Mouse (Mus musculus) midbrain, embryonic 15.5 days (tissue): ENCODE measurements around the gene Prkar1b. TPM values are rescaled to one million over a fixed set of nuclear protein-coding genes. Genes with fewer than 3 reads are reported as not detected.
A peak's percentile ranks its signal among the peaks of the same experiment; 100 is the strongest.

Experiments used
- ATAC-seq: fragments of 200-750 bp; cut with Nextera tagmentation; replicated peaks from 2 replicates; pipeline ENCODE4 v1.8.0; 2017; ENCODE audit warnings: moderate TSS enrichment
- H3K27ac ChIP-seq: fragments of 300-500 bp; sonication (generic); 2 replicates; pipeline ENCODE4 v1.5.1; 2015; ENCODE audit warnings: mild to moderate bottlenecking, inconsistent platforms
- H3K27me3 ChIP-seq: fragments of 300-500 bp; sonication (generic); replicated peaks from 2 replicates; pipeline ENCODE4 v1.6.1; 2015; ENCODE audit warnings: inconsistent platforms
- H3K36me3 ChIP-seq: fragments of 300-500 bp; sonication (generic); replicated peaks from 2 replicates; pipeline ENCODE4 v1.6.1; 2015; ENCODE audit warnings: inconsistent platforms
- H3K4me1 ChIP-seq: fragments of 300-500 bp; sonication (generic); 2 replicates; pipeline ENCODE4 v1.6.1; 2015; ENCODE audit warnings: inconsistent platforms
- H3K4me2 ChIP-seq: fragments of 300-500 bp; sonication (generic); 2 replicates; pipeline ENCODE4 v1.6.1; 2015; ENCODE audit warnings: inconsistent platforms, mild to moderate bottlenecking, moderate library complexity
- H3K4me3 ChIP-seq: fragments of 300-500 bp; sonication (generic); 2 replicates; pipeline ENCODE4 v1.5.1; 2015; ENCODE audit warnings: mild to moderate bottlenecking, inconsistent platforms
- H3K9ac ChIP-seq: fragments of 300-500 bp; sonication (generic); 2 replicates; pipeline ENCODE4 v1.6.1; 2015; ENCODE audit warnings: mild to moderate bottlenecking, inconsistent platforms
- H3K9me3 ChIP-seq: fragments of 300-500 bp; sonication (generic); 2 replicates; pipeline ENCODE4 v1.6.1; 2016; ENCODE audit warnings: inconsistent platforms
- WGBS: fragments of 180-500 bp; shearing (Covaris S2); methylation state at CpG from one replicate; pipeline ENCODE4 v1.1.7; 2015; ENCODE audit warnings: mixed read lengths; 5-methylcytosine and 5-hydroxymethylcytosine counted together
- polyA plus RNA-seq: library from polyadenylated mRNA; unstranded; fragments of >200 nt; fragmentation: Nextera tagmentation; extraction: Ambion mirVana; gene quantifications from 2 replicates; pipeline ENCODE4 v1.2.1, GENCODE M21; 2015

Gene Prkar1b
- polyA plus RNA-seq, 1 experiment from 2014 or later = 316 TPM

DNA sequence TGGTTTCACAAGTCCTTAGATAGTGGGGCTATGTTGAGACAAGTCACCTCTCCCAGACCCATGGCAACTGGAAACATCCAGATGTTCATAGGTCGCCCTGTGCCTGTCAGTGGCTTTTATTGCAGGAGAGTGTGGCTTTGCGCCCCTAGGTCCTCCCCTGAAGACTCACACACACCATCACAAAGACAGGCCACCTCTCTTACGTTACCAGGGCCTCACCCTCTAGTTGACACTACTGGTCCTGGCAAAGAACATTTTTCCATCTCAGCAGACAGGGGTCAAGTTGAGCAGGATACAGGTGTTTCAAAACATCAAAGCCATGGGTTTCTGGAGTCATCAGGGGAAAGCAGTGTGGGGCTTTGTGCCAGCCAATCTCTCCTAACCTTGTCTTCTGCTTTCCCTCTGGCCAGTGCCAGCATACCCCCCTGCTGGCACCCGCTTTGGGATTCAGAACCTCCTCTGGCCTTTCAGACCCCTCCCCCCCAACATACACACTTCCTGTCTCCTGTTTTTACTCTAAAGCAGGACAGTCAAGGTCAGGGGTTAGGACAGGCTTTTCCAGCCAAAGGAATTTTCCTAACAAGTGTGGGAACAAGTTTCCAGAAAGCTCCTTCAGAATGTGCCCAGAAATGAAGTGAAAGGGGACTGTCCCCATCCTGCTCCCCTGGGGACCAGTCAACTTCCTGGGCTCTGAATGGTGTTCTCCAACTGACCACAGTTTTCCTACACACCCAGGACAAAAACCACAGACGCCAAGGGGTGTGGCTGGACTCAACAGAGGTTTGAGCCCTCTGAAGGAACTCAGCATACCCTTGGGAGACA, 31.5 kb downstream of the Prkar1b start:
- WGBS = 76% methylated on average over 5 of the region's 5 CpGs
- 0 out of 2 replicates have a peak, but pooled peaks cover 4% of the 10 kb centered on the region for H3K4me1 ChIP-seq
- H3K27ac ChIP-seq = no peak overlapping the region
- H3K27me3 ChIP-seq = no peaks in the 10 kb centered on the region
- ATAC-seq = no peak
- H3K9me3 ChIP-seq = no peaks in the 10 kb centered on the region
- no peak overlapping the region for H3K9ac ChIP-seq
- no peak overlapping the region for H3K4me3 ChIP-seq
- peaks cover 10% of the 10 kb centered on the region; the same call in 1 of the 2 replicates for H3K36me3 ChIP-seq
- H3K4me2 ChIP-seq = no peak overlapping the region

DNA sequence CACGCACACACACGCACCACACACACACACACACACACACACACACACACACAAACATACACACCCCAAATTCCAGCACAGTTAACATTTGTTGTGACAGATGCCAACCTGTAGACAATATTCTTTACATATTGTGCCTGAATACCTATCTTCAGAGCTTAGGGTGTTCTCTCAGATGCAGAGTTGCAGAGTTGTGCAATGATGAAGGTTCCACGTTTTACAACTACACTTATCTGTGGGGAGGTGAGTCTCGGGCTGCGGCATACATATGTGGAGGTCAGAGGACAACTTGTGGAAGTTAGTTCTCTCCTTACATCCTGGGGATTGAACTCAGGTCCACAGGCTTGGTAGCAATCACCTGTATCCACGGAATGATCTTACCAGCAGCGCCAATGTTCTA, 34.3 kb downstream of the Prkar1b start:
- ATAC-seq = no peak

DNA sequence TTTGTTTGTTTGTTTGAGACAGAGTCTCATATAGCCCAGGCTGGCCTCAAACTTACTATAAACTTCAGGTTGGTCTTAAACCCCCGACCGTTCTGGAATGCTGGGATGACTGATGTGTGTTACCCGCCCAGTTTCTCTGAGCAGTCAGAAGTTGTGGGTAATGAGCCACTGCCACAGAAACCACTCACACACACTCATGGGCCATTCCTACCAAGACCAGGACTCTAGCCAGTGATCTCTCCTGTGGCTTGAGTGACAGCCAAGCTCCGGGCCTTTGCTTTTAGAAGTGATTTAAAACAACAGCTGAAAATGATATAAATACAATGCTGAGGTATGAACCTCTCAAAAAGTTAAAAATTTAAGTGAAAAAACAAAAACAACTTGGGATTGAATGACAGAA, 34.9 kb downstream of the Prkar1b start:
- H3K9me3 ChIP-seq = no peaks in the 10 kb centered on the region
- H3K4me2 ChIP-seq = no peak overlapping the region
- H3K4me1 ChIP-seq = 0 out of 2 replicates have a peak, but pooled peaks cover 7% of the 10 kb centered on the region
- ATAC-seq = no peak
- H3K27ac ChIP-seq = no peak overlapping the region
- no peaks in the 10 kb centered on the region for H3K27me3 ChIP-seq
- 0 out of 2 replicates have a peak, but pooled peaks cover 5% of the 10 kb centered on the region for H3K36me3 ChIP-seq
- no peak overlapping the region for H3K9ac ChIP-seq
- 85% methylated on average over 4 of the region's 4 CpGs for WGBS
- no peak overlapping the region for H3K4me3 ChIP-seq

More for the DNA sequence above, 34.3 kb downstream of the Prkar1b start:
- H3K36me3 ChIP-seq = 0 out of 2 replicates have a peak, but pooled peaks cover 5% of the 10 kb centered on the region
- WGBS = 94% methylated on average over 7 of the region's 7 CpGs
- no peak overlapping the region for H3K4me3 ChIP-seq
- no peak overlapping the region for H3K27ac ChIP-seq
- 0 out of 2 replicates have a peak, but pooled peaks cover 7% of the 10 kb centered on the region for H3K4me1 ChIP-seq
- no peak overlapping the region for H3K4me2 ChIP-seq
- H3K9ac ChIP-seq = no peak overlapping the region
- no peaks in the 10 kb centered on the region for H3K27me3 ChIP-seq
- H3K9me3 ChIP-seq = no peaks in the 10 kb centered on the region

DNA sequence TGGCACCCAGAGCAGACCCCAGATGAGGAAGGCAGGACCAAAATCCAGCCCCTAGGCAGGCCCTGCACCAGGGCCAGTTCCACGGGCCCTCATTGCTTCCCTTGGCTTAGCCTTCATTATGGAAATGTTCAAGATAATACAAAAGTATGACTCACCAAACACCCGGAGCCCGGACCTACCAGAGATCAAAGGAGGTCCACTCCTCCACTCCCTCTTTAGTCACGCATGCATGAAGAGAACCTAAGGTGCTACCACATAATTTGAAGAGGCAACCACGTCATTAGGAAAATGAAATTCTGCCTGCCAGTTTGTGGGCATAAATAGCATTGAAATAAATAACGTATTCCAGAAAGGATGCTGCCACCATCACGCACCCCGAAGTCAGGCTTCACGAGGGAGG, 37.4 kb downstream of the Prkar1b start:
- Histone ChIP-seq H3K27me3 (no peaks in the 10 kb centered on the region), H3K9me3 (no peaks in the 10 kb centered on the region), H3K4me2 (no peak overlapping the region), H3K36me3 (peaks cover 12% of the 10 kb centered on the region; the same call in 1 of the 2 replicates), H3K9ac (no peak overlapping the region), H3K4me3 (no peak overlapping the region), H3K4me1 (0 out of 2 replicates have a peak, but pooled peaks cover 7% of the 10 kb centered on the region), H3K27ac (no peak overlapping the region)
- 68% methylated on average over 9 of the region's 9 CpGs for WGBS
- no peak for ATAC-seq

DNA sequence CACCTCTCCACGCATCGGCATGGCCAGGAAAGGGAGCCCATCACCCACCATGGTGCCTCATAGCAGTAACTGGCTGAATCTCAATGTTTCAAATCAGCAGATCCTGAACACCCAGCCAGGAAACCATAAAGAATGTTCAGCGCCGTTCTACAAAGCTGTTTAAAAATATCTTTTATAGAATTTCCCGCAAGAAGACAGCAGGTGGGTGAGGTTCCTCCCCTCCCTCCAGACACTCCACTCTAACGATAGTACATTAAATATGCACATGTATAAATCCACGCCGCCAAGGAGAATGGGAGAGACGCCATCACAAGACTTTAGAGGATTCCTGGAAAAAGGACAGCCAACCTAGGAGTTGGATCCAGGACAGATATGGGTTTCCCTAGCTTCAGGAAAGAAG, 37.8 kb downstream of the Prkar1b start:
- no peak overlapping the region for H3K27ac ChIP-seq

DNA sequence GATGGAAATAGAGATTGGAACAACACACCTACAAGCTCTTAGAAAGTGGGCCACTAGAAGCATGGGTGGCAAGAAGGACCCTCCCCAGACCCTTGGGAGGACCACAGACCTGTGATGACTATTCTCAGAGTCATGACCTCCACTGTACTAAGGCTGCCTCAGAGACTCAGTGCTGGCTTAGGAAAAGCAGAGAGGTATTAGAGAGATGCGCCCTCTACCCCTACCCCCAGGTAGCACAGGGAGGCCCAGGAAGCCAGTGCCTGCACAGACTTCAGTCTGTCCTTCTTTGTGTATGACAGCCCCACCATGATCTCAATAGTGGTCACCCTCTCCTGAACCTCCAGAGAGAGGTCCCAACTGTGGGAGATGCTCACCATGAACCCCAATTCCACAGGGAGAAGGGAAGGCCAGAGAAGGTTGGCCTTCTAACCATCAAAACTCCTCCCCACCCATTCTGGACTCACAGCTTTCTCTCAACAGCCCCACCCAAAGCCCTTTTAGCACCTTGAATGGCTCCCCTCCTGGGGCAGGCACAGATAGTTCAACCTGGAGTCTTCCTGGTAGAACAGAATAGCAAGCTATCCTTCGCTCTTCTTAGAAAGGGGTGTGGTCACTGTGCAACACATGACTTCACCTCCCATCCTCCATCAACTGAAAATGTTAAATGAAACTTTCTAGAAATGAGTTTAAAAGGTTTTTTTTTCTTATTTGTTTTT, 39.5 kb downstream of the Prkar1b start:
- no peaks in the 10 kb centered on the region for H3K27me3 ChIP-seq
- H3K27ac ChIP-seq = no peak overlapping the region
- H3K9me3 ChIP-seq = no peaks in the 10 kb centered on the region
- peaks cover 19% of the 10 kb centered on the region for H3K36me3 ChIP-seq
- ATAC-seq = no peak
- H3K4me1 ChIP-seq = 0 out of 2 replicates have a peak, but pooled peaks cover 7% of the 10 kb centered on the region
- H3K4me2 ChIP-seq = no peak overlapping the region
- WGBS = 99% methylated on average over 2 of the region's 2 CpGs
- no peak overlapping the region for H3K4me3 ChIP-seq
- no peak overlapping the region for H3K9ac ChIP-seq

More for the DNA sequence above, 37.8 kb downstream of the Prkar1b start:
- no peak overlapping the region for H3K4me3 ChIP-seq
- no peak for ATAC-seq
- no peaks in the 10 kb centered on the region for H3K27me3 ChIP-seq
- 64% methylated on average over 9 of the region's 9 CpGs for WGBS
- peaks cover 15% of the 10 kb centered on the region; the same call in 1 of the 2 replicates for H3K36me3 ChIP-seq
- no peaks in the 10 kb centered on the region for H3K9me3 ChIP-seq
- H3K9ac ChIP-seq = no peak overlapping the region
- 0 out of 2 replicates have a peak, but pooled peaks cover 7% of the 10 kb centered on the region for H3K4me1 ChIP-seq
- no peak overlapping the region for H3K4me2 ChIP-seq

DNA sequence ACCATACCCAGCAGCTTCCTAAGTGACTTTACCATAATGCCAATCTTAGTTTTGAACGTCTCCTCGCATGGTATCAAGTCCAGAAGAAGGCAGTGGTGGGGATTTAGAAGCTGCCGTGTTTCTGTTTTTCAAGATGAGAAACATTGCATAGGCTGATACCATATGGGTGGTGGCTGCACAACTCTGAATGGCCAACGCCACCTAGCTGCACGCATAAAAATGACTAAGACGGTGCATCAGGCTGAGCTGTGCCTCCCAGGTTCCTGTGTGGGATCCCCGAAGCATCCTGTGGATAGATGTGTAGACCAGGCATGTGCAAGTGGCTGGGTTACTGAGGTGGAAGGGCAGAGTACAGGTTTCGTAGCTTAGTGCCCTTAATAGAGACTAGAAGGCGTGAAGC, 42.0 kb downstream of the Prkar1b start:
- Histone ChIP-seq H3K9me3 (no peaks in the 10 kb centered on the region), H3K36me3 (peaks cover 26% of the 10 kb centered on the region), H3K4me3 (no peak overlapping the region), H3K4me2 (no peak overlapping the region), H3K9ac (no peak overlapping the region), H3K27me3 (no peaks in the 10 kb centered on the region), H3K27ac (no peak overlapping the region), H3K4me1 (0 out of 2 replicates have a peak, but pooled peaks cover 3% of the 10 kb centered on the region)
- WGBS = 80% methylated on average over 9 of the region's 9 CpGs
- no peak for ATAC-seq

DNA sequence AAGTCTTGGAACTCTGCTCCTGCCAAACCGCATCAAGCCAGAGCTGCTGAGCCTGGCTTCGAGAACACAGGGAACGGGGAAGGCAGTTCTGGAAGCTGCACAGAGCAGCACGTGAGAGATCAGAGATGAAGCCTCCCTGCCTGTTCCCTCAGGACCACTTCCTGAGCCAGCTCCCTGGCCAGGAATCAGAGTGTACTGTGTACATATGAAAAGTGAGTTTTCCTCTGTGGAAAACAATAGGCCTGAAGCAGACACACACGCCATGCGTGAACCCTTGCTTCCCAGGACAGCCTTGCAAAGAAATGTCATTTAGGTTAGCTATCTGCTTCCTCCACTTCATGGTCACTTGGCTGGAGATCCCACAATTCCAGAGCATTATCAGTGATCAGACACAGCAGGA, 48.0 kb downstream of the Prkar1b start:
- 73% methylated on average over 6 of the region's 6 CpGs for WGBS
- no peak for ATAC-seq

DNA sequence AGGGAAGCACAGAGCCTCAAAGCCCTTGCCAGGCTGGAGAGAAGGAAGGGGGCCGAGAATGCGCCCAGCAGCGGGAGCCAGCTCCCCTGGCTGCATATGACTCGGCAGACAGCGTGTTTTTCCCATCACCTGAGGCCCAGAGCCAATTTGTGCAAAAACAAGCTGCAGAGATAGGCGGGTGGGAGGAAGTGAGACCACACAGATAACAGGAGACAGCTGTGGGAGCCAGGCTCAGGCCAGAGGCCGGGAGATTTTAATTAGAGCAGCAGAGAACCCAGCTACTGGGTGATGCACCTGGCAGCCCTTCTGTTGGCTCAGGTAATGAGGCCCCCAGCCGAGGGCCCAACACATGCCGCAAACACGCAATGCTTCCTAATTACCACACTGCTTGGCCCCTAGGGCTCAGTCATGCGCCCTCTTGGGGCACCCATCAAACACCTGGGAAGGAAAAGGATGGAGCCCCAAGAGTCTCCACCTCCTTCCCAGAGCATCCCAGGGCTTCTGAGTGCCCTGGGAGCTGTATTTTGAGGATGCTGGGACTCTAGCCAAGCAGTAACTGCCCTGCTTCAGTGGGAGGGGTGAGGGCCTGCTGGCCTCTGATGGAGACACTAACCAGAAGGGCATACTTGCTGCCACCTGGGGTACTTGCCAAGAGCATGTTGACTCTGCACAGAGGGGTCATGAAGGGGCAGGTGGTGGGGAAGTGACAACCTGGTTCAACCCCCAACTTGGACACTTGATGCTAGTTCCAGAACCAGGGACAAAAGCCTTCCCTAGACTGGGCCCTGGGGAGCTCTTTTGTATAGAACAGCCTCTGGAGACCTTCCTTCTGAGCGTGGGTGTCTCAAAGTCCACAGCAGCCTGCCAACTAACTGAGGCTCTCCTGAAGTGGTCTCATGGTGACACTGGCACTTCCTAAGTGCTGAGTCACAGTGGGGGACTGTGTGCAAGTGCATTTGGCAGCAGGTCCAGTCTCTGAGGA, 50.5 kb downstream of the Prkar1b start:
- peaks cover 22% of the 10 kb centered on the region for H3K4me1 ChIP-seq
- H3K27ac ChIP-seq = peak overlapping the region; percentile 65
- 34% methylated on average over 12 of the region's 12 CpGs for WGBS
- H3K27me3 ChIP-seq = no peaks in the 10 kb centered on the region
- no peak overlapping the region for H3K4me2 ChIP-seq
- no peak overlapping the region for H3K9ac ChIP-seq
- no peak overlapping the region for H3K4me3 ChIP-seq
- no peaks in the 10 kb centered on the region for H3K36me3 ChIP-seq
- H3K9me3 ChIP-seq = no peaks in the 10 kb centered on the region
- ATAC-seq = peak; percentile 78

More for the DNA sequence above, 48.0 kb downstream of the Prkar1b start:
- Histone ChIP-seq H3K9me3 (no peaks in the 10 kb centered on the region), H3K4me1 (peaks cover 22% of the 10 kb centered on the region), H3K27ac (no peak overlapping the region), H3K36me3 (peaks cover 14% of the 10 kb centered on the region), H3K27me3 (no peaks in the 10 kb centered on the region), H3K4me2 (no peak overlapping the region), H3K4me3 (no peak overlapping the region), H3K9ac (no peak overlapping the region)

DNA sequence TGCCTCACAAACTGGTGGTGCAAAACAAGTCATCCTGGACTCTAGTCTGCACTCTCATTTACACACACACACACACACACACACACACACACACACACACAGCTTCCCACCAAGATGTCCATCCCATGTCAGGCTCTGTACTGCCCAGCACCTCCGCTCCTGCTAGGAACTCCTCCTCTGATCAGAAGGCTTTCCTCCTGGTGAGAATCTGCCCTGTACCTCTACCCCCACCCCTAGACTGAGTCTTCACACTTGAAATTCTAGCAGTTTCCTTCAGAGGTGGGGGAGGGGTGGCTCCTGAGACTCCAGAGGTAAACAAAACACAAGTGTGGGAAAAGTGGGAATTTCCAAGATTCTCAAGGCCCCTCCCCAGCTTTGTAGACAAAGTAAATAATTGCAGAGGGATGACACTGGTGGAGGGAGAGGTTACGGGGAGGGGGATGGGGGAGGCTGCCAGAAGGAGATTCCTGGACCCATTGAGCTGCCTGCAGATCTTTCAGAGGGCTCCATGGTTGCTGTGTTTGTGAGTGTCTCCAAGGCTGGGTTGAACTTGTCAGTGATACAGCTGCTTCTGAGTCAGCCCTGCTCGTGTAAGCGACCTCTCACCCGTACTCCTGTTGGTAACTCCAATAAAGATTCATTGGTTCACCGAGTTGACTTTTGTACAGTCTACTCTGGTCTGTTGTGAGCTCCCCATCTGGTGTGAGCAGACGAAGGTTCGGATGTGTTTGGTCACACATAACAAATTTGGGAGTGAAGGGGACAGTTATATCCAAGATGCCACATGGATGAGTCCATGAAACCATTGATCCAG, 54.3 kb downstream of the Prkar1b start:
- no peak overlapping the region for H3K4me2 ChIP-seq
- H3K36me3 ChIP-seq = no peaks in the 10 kb centered on the region
- 81% methylated on average over 8 of the region's 8 CpGs for WGBS
- H3K4me1 ChIP-seq = peaks cover 22% of the 10 kb centered on the region
- no peaks in the 10 kb centered on the region for H3K9me3 ChIP-seq
- no peaks in the 10 kb centered on the region for H3K27me3 ChIP-seq
- H3K9ac ChIP-seq = no peak overlapping the region
- H3K27ac ChIP-seq = no peak overlapping the region
- ATAC-seq = no peak
- H3K4me3 ChIP-seq = no peak overlapping the region

DNA sequence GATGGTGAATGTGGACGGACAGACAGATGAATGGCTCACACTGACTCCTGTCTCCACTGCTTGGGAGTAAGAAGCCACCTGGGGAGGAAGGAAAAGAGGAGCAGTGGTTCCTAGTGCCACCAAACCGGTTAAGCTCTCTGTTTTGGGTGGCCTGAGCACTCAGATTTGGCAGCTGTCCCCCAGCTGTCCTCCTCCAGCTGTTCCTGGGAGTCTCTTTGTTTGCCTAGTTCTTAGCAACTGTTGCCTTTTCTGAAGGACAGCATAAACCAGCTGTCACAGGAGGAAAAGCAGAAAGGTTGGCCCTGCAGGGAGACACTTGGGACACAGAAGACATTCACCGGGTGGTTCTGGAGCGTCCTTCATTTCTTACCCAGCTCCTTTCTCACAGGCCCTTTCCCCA, 56.3 kb downstream of the Prkar1b start:
- H3K9me3 ChIP-seq = no peaks in the 10 kb centered on the region
- H3K36me3 ChIP-seq = no peaks in the 10 kb centered on the region
- H3K27me3 ChIP-seq = no peaks in the 10 kb centered on the region
- peaks cover 9% of the 10 kb centered on the region for H3K4me1 ChIP-seq
- no peak overlapping the region for H3K4me3 ChIP-seq
- ATAC-seq = no peak
- no peak overlapping the region for H3K27ac ChIP-seq
- H3K9ac ChIP-seq = no peak overlapping the region
- no peak overlapping the region for H3K4me2 ChIP-seq
- 75% methylated on average over 4 of the region's 4 CpGs for WGBS
